Mouse (Mus musculus) spleen, postnatal 10 days (tissue): ENCODE measurements around the gene Hes1.

Experiments
- DNase-seq, 2 experiments: peaks; one replicate each; pipeline ENCODE4 v3.0.0; 2021 to 2022; ENCODE audit warnings: low spot score in 2 of 2

The Hes1 gene

DNA sequence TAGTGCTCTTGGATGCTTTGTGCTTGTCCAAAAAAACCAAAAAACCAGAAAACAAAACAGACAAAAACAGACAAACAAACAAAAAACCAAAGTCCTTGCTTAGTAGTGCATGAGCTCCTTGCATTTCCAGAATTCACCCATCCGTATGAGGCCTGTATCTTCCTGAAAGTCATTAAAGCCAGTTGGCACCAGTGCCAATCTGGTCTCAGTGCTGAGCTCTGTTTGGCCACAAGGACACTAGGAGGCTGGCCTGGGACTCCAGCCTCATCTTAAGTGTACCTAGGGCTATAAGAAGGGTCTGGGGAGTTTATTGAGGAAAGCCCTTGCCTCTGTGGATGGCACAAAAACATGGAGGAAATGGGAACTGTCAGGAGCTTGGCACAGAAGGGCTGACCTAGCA, 50.3 kb downstream of the Hes1 start:
- DNase-seq, result no peak
